Mouse (Mus musculus): ENCODE data around the gene Sytl1.

Sytl1 gene

GRCm38 (mm10) chr4:133247072-133247471, 15.8 kb downstream of the Sytl1 start:
- no peak for DNase-seq (ENCODE audit: low spot score)

GRCm38 (mm10) chr4:133244289-133244688, 18.6 kb downstream of the Sytl1 start:
- DNase-seq (ENCODE audit: low spot score): no peak

- no peak for DNase-seq (ENCODE audit: low spot score)
Measured at GRCm38 (mm10) chr4:133243538-133243937, 19.4 kb downstream of the Sytl1 start.

- DNase-seq (ENCODE audit: low spot score): no peak
Measured at GRCm38 (mm10) chr4:133242710-133243109, 20.2 kb downstream of the Sytl1 start.

- DNase-seq (ENCODE audit: low spot score): no peak
Measured at GRCm38 (mm10) chr4:133241910-133242309, 21.0 kb downstream of the Sytl1 start.

- DNase-seq (ENCODE audit: low spot score): peak; percentile 88
Measured at GRCm38 (mm10) chr4:133240934-133241908, 21.7 kb downstream of the Sytl1 start.

GRCm38 (mm10) chr4:133240490-133240921, 22.4 kb downstream of the Sytl1 start, which contains the start of gene Map3k6:
TSS of gene Map3k6 (plus strand) at chr4:133240818.
- peak; percentile 81 for DNase-seq (ENCODE audit: low spot score)

- DNase-seq (ENCODE audit: low spot score): no peak
Measured at GRCm38 (mm10) chr4:133237911-133238310, 25.0 kb downstream of the Sytl1 start.

- no peak for DNase-seq (ENCODE audit: low spot score)
Measured at GRCm38 (mm10) chr4:133235415-133235814, 27.5 kb downstream of the Sytl1 start.

- DNase-seq (ENCODE audit: low spot score): no peak
Measured at GRCm38 (mm10) chr4:133234771-133235170, 28.1 kb downstream of the Sytl1 start.

- DNase-seq (ENCODE audit: low spot score): no peak
Measured at GRCm38 (mm10) chr4:133233285-133233976, 29.5 kb downstream of the Sytl1 start.

GRCm38 (mm10) chr4:133229582-133229981, 33.3 kb downstream of the Sytl1 start:
- DNase-seq (ENCODE audit: low spot score): no peak

- no peak for DNase-seq (ENCODE audit: low spot score)
Measured at GRCm38 (mm10) chr4:133227636-133228035, 35.3 kb downstream of the Sytl1 start.

GRCm38 (mm10) chr4:133226073-133226472, 36.8 kb downstream of the Sytl1 start:
- DNase-seq (ENCODE audit: low spot score): no peak

GRCm38 (mm10) chr4:133223875-133224274, 39.0 kb downstream of the Sytl1 start:
- no peak for DNase-seq (ENCODE audit: low spot score)

- DNase-seq (ENCODE audit: low spot score): no peak
Measured at GRCm38 (mm10) chr4:133221701-133222100, 41.2 kb downstream of the Sytl1 start.

- DNase-seq (ENCODE audit: low spot score): peak; percentile 55
Measured at GRCm38 (mm10) chr4:133220656-133221055, 42.3 kb downstream of the Sytl1 start.

- no peak for DNase-seq (ENCODE audit: low spot score)
Measured at GRCm38 (mm10) chr4:133218745-133219144, 44.2 kb downstream of the Sytl1 start.

GRCm38 (mm10) chr4:133217641-133218040, 45.3 kb downstream of the Sytl1 start:
- peak; percentile 66 for DNase-seq (ENCODE audit: low spot score)

- no peak for DNase-seq (ENCODE audit: low spot score)
Measured at GRCm38 (mm10) chr4:133213661-133214060, 49.3 kb downstream of the Sytl1 start.

GRCm38 (mm10) chr4:133213268-133213590, 49.7 kb downstream of the Sytl1 start:
- DNase-seq (ENCODE audit: low spot score): no peak

GRCm38 (mm10) chr4:133212562-133213267, 50.2 kb downstream of the Sytl1 start:
- DNase-seq (ENCODE audit: low spot score): peak; percentile 81
